Mouse (Mus musculus) stomach, postnatal 0 days (tissue): ENCODE measurements around the gene Dync1li2. TPM values are rescaled to one million over a fixed set of nuclear protein-coding genes. Genes with fewer than 3 reads are reported as not detected.

Experiments used
- ATAC-seq: fragments of 200-750 bp; cut with Nextera tagmentation; 2 replicates; pipeline ENCODE4 v1.8.0; 2017; ENCODE audit not compliant: low FRiP score, low TSS enrichment
- DNase-seq: peaks from one replicate; pipeline ENCODE4 v3.0.0-alpha.2; 2016; ENCODE audit warnings: low spot score
- H3K27ac ChIP-seq: fragments of 300-500 bp; sonication (generic); replicated peaks from 2 replicates; pipeline ENCODE4 v1.5.1; 2014; ENCODE audit warnings: mild to moderate bottlenecking, control low read depth
- H3K27me3 ChIP-seq: fragments of 300-500 bp; sonication (generic); 2 replicates; pipeline ENCODE4 v1.6.1; 2014; ENCODE audit warnings: low read length; ENCODE audit not compliant: control insufficient read depth, insufficient read depth
- H3K36me3 ChIP-seq: fragments of 300-500 bp; sonication (generic); 2 replicates; pipeline ENCODE4 v1.6.1; 2014; ENCODE audit warnings: low read length, mixed read lengths; ENCODE audit not compliant: control insufficient read depth, insufficient read depth
- H3K4me1 ChIP-seq: fragments of 300-500 bp; sonication (generic); replicated peaks from 2 replicates; pipeline ENCODE4 v1.6.1; 2014; ENCODE audit warnings: antibody characterized with exemption; ENCODE audit not compliant: control insufficient read depth, insufficient read depth
- H3K4me2 ChIP-seq: fragments of 300-500 bp; sonication (generic); replicated peaks from 2 replicates; pipeline ENCODE4 v1.6.1; 2014; ENCODE audit warnings: low read depth, mild to moderate bottlenecking, control low read depth, moderate library complexity
- H3K4me3 ChIP-seq: fragments of 300-500 bp; sonication (generic); 2 replicates; pipeline ENCODE4 v1.5.1; 2014; ENCODE audit warnings: low read depth, low read length, control low read depth
- H3K9ac ChIP-seq: fragments of 300-500 bp; sonication (generic); 2 replicates; pipeline ENCODE4 v1.6.1; 2014; ENCODE audit warnings: mild to moderate bottlenecking, low read length, control low read depth, mixed read lengths
- H3K9me3 ChIP-seq: fragments of 300-500 bp; sonication (generic); 2 replicates; pipeline ENCODE4 v1.6.1; 2016; ENCODE audit warnings: low read length; ENCODE audit not compliant: control insufficient read depth
- CTCF ChIP-seq: IDR thresholded peaks from 2 replicates; pipeline ENCODE4 v1.5.1; 2016; ENCODE audit warnings: antibody characterized with exemption, low read depth, mild to moderate bottlenecking, moderate library complexity
- EP300 ChIP-seq: optimal IDR thresholded peaks from 2 replicates; pipeline ENCODE3; 2016; ENCODE audit warnings: antibody characterized with exemption
- WGBS: fragments of 180-500 bp; shearing (Covaris S2); extraction: QIAGEN DNeasy Blood & Tissue Kit; methylation state at CpG from one replicate; pipeline ENCODE4 v1.1.7; 2014; 5-methylcytosine and 5-hydroxymethylcytosine counted together
- polyA plus RNA-seq: library from polyadenylated mRNA; unstranded; fragments of >200 nt; fragmentation: Nextera tagmentation; extraction: Ambion mirVana; gene quantifications from 2 replicates; pipeline ENCODE4 v1.2.1, GENCODE M21; 2015

Gene Dync1li2
- polyA plus RNA-seq, 1 experiment from 2014 or later, result 33.0 TPM

DNA sequence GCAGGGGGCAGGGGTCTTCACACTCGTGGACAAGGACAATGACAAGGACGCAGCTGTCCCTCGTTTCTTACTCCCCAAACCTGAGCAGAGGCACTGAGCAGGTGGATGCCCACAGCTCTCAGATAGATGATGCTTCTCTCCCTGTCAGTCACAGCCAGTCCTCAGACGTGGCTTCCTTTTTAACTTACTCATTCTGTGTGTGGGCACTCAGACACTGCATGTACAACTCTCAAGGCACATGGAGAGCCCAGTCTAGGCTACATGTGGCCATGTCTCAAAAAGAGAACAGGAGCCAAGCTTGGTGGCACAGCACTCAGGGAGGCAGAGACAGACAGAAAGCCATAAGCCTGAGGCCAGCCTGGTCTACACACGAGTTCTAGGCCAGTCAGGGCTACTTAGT is 66.9 kb downstream of the Dync1li2 start:
- Histone ChIP-seq H3K36me3 (no peaks in the 10 kb centered on the region), H3K27ac (peak overlapping the region; percentile 90), H3K4me1 (peaks cover 10% of the 10 kb centered on the region), H3K9ac (peak overlapping the region; percentile 18; the same call in 1 of the 2 replicates), H3K4me2 (0 out of 2 replicates have a peak overlapping the region, but pooled peaks have one; percentile 9), H3K9me3 (no peaks in the 10 kb centered on the region), H3K4me3 (no peak overlapping the region), H3K27me3 (no peaks in the 10 kb centered on the region)
- TF ChIP-seq CTCF, result no peak
- TF ChIP-seq EP300, result no peak
- ATAC-seq (no peak), DNase-seq (no peak)
- WGBS, result 63% methylated on average over 5 of the region's 5 CpGs

DNA sequence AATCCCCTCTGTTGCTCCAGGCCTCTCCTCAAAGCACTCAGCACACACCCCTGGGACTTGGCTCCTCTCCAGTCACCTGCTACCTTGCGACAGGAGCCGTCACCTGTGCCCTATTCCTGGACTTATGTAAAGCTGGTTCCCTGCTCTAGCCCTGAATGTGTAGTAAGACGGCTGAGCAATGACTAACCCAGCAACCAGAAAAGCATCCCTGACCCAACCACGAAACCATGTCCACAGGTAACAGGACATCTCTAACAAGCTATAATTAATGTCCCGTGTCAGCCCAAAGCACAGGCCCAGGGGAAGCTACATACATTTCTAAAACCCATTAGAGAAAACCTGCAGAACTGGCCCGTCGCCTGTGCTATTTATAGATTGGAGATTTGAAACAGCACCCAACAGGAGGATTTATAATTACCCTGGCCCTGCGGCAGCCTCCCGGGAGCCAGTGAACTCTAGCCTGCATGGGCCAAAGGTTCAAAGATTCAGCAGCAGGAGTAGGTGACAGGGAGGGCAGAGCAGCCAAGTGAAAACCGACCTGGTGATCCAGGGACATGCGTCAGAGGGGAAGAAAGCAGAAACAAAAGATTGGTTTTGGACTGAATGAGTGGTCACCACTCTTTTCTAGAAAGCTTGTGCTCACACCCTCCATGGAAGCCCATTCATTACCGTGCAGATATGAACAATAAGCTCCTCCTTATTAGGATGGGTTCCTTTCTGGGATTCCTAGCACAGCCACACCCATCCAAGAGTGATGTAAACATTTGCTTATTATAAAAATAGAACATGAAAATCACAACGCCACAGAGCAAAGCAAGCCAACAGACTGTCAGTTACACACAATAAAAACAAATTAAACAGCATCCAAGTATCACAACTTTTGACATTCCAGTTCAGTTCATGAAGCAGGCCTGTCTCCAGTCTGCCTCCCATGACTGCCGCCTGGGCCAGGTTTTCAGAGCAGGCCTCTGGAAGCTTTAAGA is 67.7 kb downstream of the Dync1li2 start:
- peak overlapping the region; percentile 9; the same call in 1 of the 2 replicates for H3K4me2 ChIP-seq
- no peaks in the 10 kb centered on the region for H3K9me3 ChIP-seq
- H3K4me1 ChIP-seq, result peaks cover 10% of the 10 kb centered on the region
- DNase-seq (peak; percentile 87), ATAC-seq (peak; percentile 87)
- no peak overlapping the region for H3K4me3 ChIP-seq
- no peaks in the 10 kb centered on the region for H3K27me3 ChIP-seq
- TF ChIP-seq EP300 (peak; percentile 63), CTCF (no peak)
- peak overlapping the region; percentile 18; the same call in 1 of the 2 replicates for H3K9ac ChIP-seq
- WGBS, result 22% methylated on average over 14 of the region's 14 CpGs
- H3K27ac ChIP-seq, result peak overlapping the region; percentile 90
- H3K36me3 ChIP-seq, result no peaks in the 10 kb centered on the region

DNA sequence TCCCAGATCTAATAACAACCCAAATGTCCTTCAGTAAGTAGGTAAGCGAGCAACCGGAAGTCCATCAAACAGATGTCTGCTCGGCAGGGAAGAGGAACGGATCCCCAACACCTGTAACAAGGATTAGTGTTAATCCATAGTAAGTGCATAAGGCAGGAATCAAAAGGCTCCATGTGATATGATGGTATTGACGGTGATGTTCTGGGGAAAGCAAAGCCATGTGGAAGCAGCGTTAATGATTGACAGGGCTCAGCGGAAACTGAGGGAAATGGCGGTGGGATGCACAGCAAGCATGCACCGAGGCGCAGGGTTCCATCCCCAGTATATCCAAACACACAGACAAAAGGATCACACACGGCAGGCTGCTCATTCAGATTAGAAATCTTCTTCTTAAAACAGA is 68.6 kb downstream of the Dync1li2 start:
- Histone ChIP-seq H3K4me3 (no peak overlapping the region), H3K27me3 (no peaks in the 10 kb centered on the region), H3K9ac (no peak overlapping the region), H3K27ac (peak overlapping the region; percentile 90), H3K9me3 (no peaks in the 10 kb centered on the region), H3K36me3 (no peaks in the 10 kb centered on the region), H3K4me1 (peaks cover 10% of the 10 kb centered on the region), H3K4me2 (no peak overlapping the region)
- TF ChIP-seq CTCF (no peak), EP300 (no peak)
- 52% methylated on average over 11 of the region's 11 CpGs for whole genome bisulfite sequencing
- no peak for DNase-seq
- ATAC-seq, result no peak

DNA sequence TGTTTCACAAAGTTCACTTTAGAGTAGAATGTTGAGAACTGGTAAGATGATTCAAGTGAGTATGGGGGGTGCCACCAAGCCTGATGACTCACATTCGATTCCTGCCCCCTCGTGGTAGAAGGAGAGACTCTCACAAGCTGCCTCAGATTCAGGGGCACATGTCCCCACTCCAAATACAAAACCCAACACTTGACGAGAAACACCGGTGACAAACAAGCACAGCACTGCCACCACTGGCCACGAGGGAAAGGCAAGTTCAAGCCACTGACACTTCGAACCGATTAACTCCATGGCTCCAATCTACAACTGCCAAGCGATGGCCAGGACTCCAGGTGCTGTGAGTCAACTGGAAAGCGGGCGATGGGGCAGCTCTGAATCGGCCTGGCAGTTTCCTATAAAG is 69.1 kb downstream of the Dync1li2 start:
- H3K36me3 ChIP-seq, result no peaks in the 10 kb centered on the region
- 72% methylated on average over 11 of the region's 11 CpGs for WGBS
- no peaks in the 10 kb centered on the region for H3K27me3 ChIP-seq
- H3K9ac ChIP-seq, result no peak overlapping the region
- no peak overlapping the region for H3K4me2 ChIP-seq
- peaks cover 10% of the 10 kb centered on the region for H3K4me1 ChIP-seq
- peak; percentile 29; the same call in 1 of the 2 replicates for ATAC-seq
- TF ChIP-seq EP300, result no peak
- TF ChIP-seq CTCF, result peak; percentile 48
- no peak overlapping the region for H3K4me3 ChIP-seq
- peak; percentile 60 for DNase-seq
- H3K27ac ChIP-seq, result peak overlapping the region; percentile 90; the same call in 1 of the 2 replicates
- no peaks in the 10 kb centered on the region for H3K9me3 ChIP-seq

DNA sequence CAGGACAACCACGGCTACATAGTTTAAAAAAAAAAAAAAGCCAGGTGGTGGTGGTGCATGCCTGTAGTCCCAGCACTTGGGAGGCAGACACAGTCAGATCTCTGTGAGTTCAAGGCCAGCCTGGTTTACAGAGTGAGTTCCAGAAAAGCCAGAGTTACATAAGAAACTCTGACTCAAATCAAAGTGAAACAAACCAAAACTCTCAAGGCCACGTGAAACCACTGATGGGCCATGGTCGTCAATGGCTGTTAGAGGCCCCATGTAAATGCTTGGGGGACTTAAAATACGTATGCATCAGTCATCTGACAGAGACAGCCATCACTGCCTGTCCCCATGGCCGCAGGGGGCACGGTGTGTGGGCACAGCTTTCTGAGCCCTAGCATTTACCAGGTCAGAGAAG is 71.7 kb downstream of the Dync1li2 start:
- no peak for TF ChIP-seq CTCF
- TF ChIP-seq EP300, result no peak
- Histone ChIP-seq H3K4me1 (peaks cover 8% of the 10 kb centered on the region), H3K27me3 (no peaks in the 10 kb centered on the region), H3K4me3 (no peak overlapping the region), H3K9ac (no peak overlapping the region), H3K4me2 (no peak overlapping the region), H3K36me3 (no peaks in the 10 kb centered on the region), H3K27ac (no peak overlapping the region), H3K9me3 (no peaks in the 10 kb centered on the region)
- ATAC-seq, result no peak
- WGBS, result 87% methylated on average over 6 of the region's 6 CpGs
- no peak for DNase-seq

DNA sequence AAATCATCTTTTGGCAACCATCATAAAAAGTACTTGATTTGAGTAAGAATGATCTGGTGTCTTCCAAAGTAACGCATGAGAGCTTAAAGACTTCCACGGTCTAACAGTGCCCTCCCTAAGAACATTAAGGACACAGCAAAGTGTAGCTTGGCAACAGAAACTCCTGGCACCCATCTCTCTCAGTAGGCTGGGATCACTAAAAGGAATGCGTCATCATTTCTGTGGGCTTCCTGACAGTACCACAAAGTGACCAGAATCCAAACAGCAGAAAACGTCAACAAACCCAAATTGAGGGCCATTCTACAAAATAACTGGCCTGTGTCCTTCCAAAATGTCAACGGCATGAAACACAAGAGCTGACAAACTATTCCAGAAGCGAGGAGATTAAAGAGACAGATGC is 72.8 kb downstream of the Dync1li2 start:
- H3K27ac ChIP-seq, result no peak overlapping the region; the same call in 1 of the 2 replicates
- 42% methylated on average over 6 of the region's 6 CpGs for WGBS
- H3K36me3 ChIP-seq, result no peaks in the 10 kb centered on the region
- H3K9me3 ChIP-seq, result no peaks in the 10 kb centered on the region
- no peak overlapping the region for H3K4me3 ChIP-seq
- no peak overlapping the region for H3K9ac ChIP-seq
- TF ChIP-seq EP300, result no peak
- no peak overlapping the region for H3K4me2 ChIP-seq
- H3K27me3 ChIP-seq, result no peaks in the 10 kb centered on the region
- ATAC-seq (no peak), DNase-seq (no peak)
- no peaks in the 10 kb centered on the region for H3K4me1 ChIP-seq
